In genomic region chr11:33745821-33746329, GRCm38 (mm10) we compare ENCODE assay signal across 21 mouse cellular contexts.
DNase-seq lines count a peak whose midpoint lies in the region; ATAC-seq and TF ChIP-seq lines count a peak whose summit lies in the region.
"Had no signal": no experiment of that assay in that cellular context is flagged by ENCODE, and none has a peak within 500 bp of the region (broad histone marks: within the 10 kb centered on the region; RNA-seq: fewer than 3 reads in every experiment).

No protein-coding gene starts in this region.

- H3K27ac ChIP-seq in lung, embryonic 14.5 days (ENCODE audit: low read depth): no peak overlapping the region
- H3K27ac ChIP-seq in lung, postnatal 0 days (ENCODE audit: low read length): no peak overlapping the region
- H3K27ac ChIP-seq in kidney, adult 2 months (ENCODE audit: insufficient read depth, low read depth, low read length): no peak overlapping the region
- H3K27ac ChIP-seq: forebrain, embryonic 10.5 days; forebrain, embryonic 13.5 days; heart, embryonic 10.5 days; hindbrain, embryonic 14.5 days; hindbrain, postnatal 0 days had no signal

- TF ChIP-seq POLR2A in kidney, adult 2 months (IDR thresholded peaks at IDR 0.05; ENCODE audit: low read depth, low read length): no peak

- WGBS in lung, embryonic 14.5 days: 59% methylated on average over 3 of the region's 3 CpGs
- 76% methylated on average over 3 of the region's 3 CpGs for WGBS in lung, postnatal 0 days
- 85% methylated on average over 3 of the region's 3 CpGs for WGBS in kidney, adult 2 months

- intact Hi-C loops in heart, postnatal 25 days (cut with DNase I): no loop called here

- DNase-seq in heart, adult 11 months: peak; percentile 96
- DNase-seq in heart, postnatal 25 days (ENCODE audit: low spot score): no peak
- DNase-seq in lung, embryonic 14.5 days: peak; percentile 64
- DNase-seq in lung, postnatal 4 days: no peak
- peak; percentile 66 for DNase-seq in lung, postnatal 0 days (ENCODE audit: low spot score)
- DNase-seq in lung, postnatal 14 days: no peak
- no peak for DNase-seq in kidney, adult 2 months
- DNase-seq: adrenal gland, adult 8-10 months; adrenal gland, postnatal 25 days; cerebellum, adult 18-20 months; cerebellum, adult 9-10 months; cerebellum, postnatal 14 days; gastrocnemius, postnatal 10 days; gastrocnemius, postnatal 36 days had no signal

- H3K27me3 ChIP-seq in lung, embryonic 14.5 days (ENCODE audit: insufficient read depth, low read length): no peaks in the 10 kb centered on the region
- H3K27me3 ChIP-seq in lung, postnatal 0 days (replicated peaks; ENCODE audit: insufficient read depth, low read length): no peaks in the 10 kb centered on the region
- H3K27me3 ChIP-seq in kidney, adult 2 months (replicated peaks; ENCODE audit: control insufficient read depth, insufficient read depth, low read length): no peaks in the 10 kb centered on the region
- H3K27me3 ChIP-seq: forebrain, embryonic 13.5 days had no signal

- no peak for TF ChIP-seq EP300 in lung, postnatal 0 days (IDR thresholded peaks at IDR 0.05)

- H3K4me1 ChIP-seq in lung, embryonic 14.5 days (ENCODE audit: insufficient read depth): peaks cover 9% of the 10 kb centered on the region; the same call in 1 of the 2 replicates
- H3K4me1 ChIP-seq in lung, postnatal 0 days (ENCODE audit: insufficient read depth, low read depth, low read length): peaks cover 5% of the 10 kb centered on the region; the same call in 1 of the 2 replicates
- no peaks in the 10 kb centered on the region for H3K4me1 ChIP-seq in kidney, adult 2 months (ENCODE audit: control insufficient read depth, insufficient read depth, low read length)

- H3K9ac ChIP-seq in lung, embryonic 14.5 days: no peak overlapping the region
- no peak overlapping the region for H3K9ac ChIP-seq in lung, postnatal 0 days (replicated peaks; ENCODE audit: low read depth)
- H3K9ac ChIP-seq: forebrain, embryonic 13.5 days; hindbrain, embryonic 14.5 days had no signal

- no peak for TF ChIP-seq CTCF in lung, embryonic 14.5 days (IDR thresholded peaks at IDR 0.05; ENCODE audit: low read depth)
- no peak for TF ChIP-seq CTCF in lung, postnatal 0 days (IDR thresholded peaks at IDR 0.05)
- no peak for TF ChIP-seq CTCF in kidney, adult 2 months (conservative IDR thresholded peaks at IDR 0.05; ENCODE audit: insufficient read depth, insufficient read length, low read depth, low read length)

- ATAC-seq in lung, embryonic 14.5 days (ENCODE audit: insufficient read depth): peak; percentile 38; the same call in 1 of the 2 replicates
- peak; percentile 42 for ATAC-seq in lung, postnatal 0 days
- ATAC-seq: activated CD4-positive, CD25-positive, alpha-beta regulatory T cell, adult 4 months; forebrain, embryonic 13.5 days; forebrain, embryonic 16.5 days; hindbrain, postnatal 0 days had no signal

- no peak overlapping the region for H3K4me2 ChIP-seq in lung, embryonic 14.5 days
- H3K4me2 ChIP-seq in lung, postnatal 0 days (replicated peaks; ENCODE audit: low read depth, low read length): no peak overlapping the region
- H3K4me2 ChIP-seq: forebrain, embryonic 13.5 days; hindbrain, embryonic 14.5 days had no signal

- no peaks in the 10 kb centered on the region for H3K9me3 ChIP-seq in lung, embryonic 14.5 days (ENCODE audit: low read depth, low read length)
- no peaks in the 10 kb centered on the region for H3K9me3 ChIP-seq in lung, postnatal 0 days (ENCODE audit: low read length)
- H3K9me3 ChIP-seq: forebrain, embryonic 10.5 days; forebrain, embryonic 13.5 days; heart, embryonic 10.5 days had no signal

- H3K4me3 ChIP-seq in lung, embryonic 14.5 days (ENCODE audit: low read depth, low read length): no peak overlapping the region
- no peak overlapping the region for H3K4me3 ChIP-seq in lung, postnatal 0 days (ENCODE audit: low read depth, low read length)
- no peak overlapping the region for H3K4me3 ChIP-seq in kidney, adult 2 months (ENCODE audit: insufficient read depth, low read depth, low read length)
- H3K4me3 ChIP-seq: forebrain, embryonic 10.5 days; forebrain, embryonic 13.5 days; heart, embryonic 10.5 days had no signal

- H3K36me3 ChIP-seq in lung, embryonic 14.5 days (ENCODE audit: insufficient read depth): no peaks in the 10 kb centered on the region
- no peaks in the 10 kb centered on the region for H3K36me3 ChIP-seq in lung, postnatal 0 days (ENCODE audit: insufficient read depth, low read length)
- no peaks in the 10 kb centered on the region for H3K36me3 ChIP-seq in kidney, adult 2 months (ENCODE audit: control insufficient read depth, insufficient read depth, low read length)
- H3K36me3 ChIP-seq: forebrain, embryonic 10.5 days; heart, embryonic 10.5 days had no signal

Comparison
In these comparisons a context has a peak if more than half of its experiments do, and no peak if none do; other contexts are left out.
1. DNase-seq: peak in heart, adult 11 months (single experiment), lung, embryonic 14.5 days (single experiment) and lung, postnatal 0 days (single experiment); none in heart, postnatal 25 days (single experiment), lung, postnatal 4 days (0 of 2), lung, postnatal 14 days (single experiment) and kidney, adult 2 months (single experiment).